Mouse (Mus musculus) MEL (cell line): ENCODE results near the gene Wtip.

Source experiments
- CTCF ChIP-seq, 3 experiments: IDR thresholded peaks in 2 of 3; conservative IDR thresholded peaks in 1 of 3; 2 replicates each; pipeline ENCODE4 v1.5.1; 2011 to 2012; ENCODE audit warnings: low read length in 3 of 3, low read depth in 2 of 3, mild to moderate bottlenecking in 2 of 3, improper control_type of control experiment in 1 of 3, inconsistent platforms in 1 of 3, mixed read lengths in 1 of 3, moderate library complexity in 1 of 3; ENCODE audit not compliant: control insufficient read depth in 1 of 3, insufficient read depth in 1 of 3, poor library complexity in 1 of 3, severe bottlenecking in 1 of 3
- MAX ChIP-seq: IDR thresholded peaks from 2 replicates; pipeline ENCODE4 v1.6.1; 2011; ENCODE audit warnings: low read length, improper control_type of control experiment
- SIN3A ChIP-seq: IDR thresholded peaks from 2 replicates; pipeline ENCODE4 v1.6.1; 2012; ENCODE audit warnings: low read length, improper control_type of control experiment, inconsistent platforms
- USF1 ChIP-seq: IDR thresholded peaks from 2 replicates; pipeline ENCODE4 v1.6.1; 2014; ENCODE audit warnings: low read depth, mild to moderate bottlenecking, inconsistent platforms, low read length, improper control_type of control experiment, moderate library complexity
- USF2 ChIP-seq, 2 experiments: IDR thresholded peaks; 2 replicates each; pipeline ENCODE4 v1.6.1; 2011 to 2012; ENCODE audit warnings: improper control_type of control experiment in 2 of 2, low read length in 2 of 2, borderline replicate concordance in 1 of 2, inconsistent platforms in 1 of 2, low read depth in 1 of 2, mild to moderate bottlenecking in 1 of 2; ENCODE audit not compliant: insufficient read depth in 1 of 2

DNA sequence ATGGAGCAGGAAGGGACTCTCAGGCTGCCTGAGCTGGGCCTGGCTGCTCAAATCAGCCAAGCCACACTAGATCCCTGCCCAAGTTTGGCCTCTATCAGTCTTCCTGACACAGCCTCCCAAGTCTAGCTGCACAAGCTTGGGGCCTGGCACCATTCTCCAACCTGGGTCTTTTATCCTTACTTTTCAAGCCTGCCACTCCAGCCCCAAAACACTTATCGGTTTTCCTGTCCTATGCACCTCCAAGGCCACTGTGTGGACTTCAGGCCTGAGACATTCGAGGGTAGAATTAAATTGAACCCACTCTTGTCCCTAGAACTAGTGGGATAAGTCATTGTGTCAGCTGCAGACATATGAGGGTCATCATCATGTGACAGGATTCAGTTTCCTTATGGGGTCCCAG, 33.1 kb downstream of the Wtip start:
- TF ChIP-seq USF1 (no peak), USF2 (IDR thresholded peaks at IDR 0.05; ENCODE audit: borderline replicate concordance in 1 of 2, insufficient read depth in 1 of 2, low read depth in 1 of 2, low read length in 2 of 2) (no peak), MAX (no peak), SIN3A (no peak), CTCF (IDR thresholded peaks at IDR 0.05 in 2 of 3, conservative IDR thresholded peaks at IDR 0.05 in 1 of 3; ENCODE audit: control insufficient read depth in 1 of 3, insufficient read depth in 1 of 3, low read depth in 2 of 3, low read length in 3 of 3, poor library complexity in 1 of 3, severe bottlenecking in 1 of 3) (no peak)
